Mouse (Mus musculus): ENCODE measurements around the gene Olfr1386.
"Not testable (repeated sequence)": the region's sequence is repeated elsewhere in the genome, so short reads cannot be mapped to it uniquely, and the experiment has no call there.

Gene Olfr1386

DNA sequence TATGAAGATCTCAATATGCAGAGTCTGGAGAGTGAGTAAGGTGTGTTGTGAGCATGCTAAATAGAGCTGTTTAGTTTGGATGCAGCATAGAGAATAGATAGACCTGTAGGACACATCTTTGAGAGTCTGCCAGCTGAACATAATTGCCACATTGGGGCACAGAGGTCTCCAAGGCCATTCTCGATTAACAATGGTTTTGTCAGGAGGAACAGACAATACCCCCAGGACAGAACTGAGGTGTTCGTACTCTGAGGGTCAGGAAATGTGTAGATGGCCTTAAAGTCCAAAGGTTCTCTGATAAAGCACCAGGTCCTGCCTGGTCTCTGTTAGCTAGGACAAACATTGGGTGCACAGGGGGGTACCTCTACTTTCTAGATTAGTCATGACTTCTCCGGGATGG, at the start of gene Olfr1386:
Gene Olfr1386 (plus strand): TSS at position 301 of the 400 bp plus-strand sequence.
- not testable (repeated sequence) for DNase-seq (ENCODE audit: low spot score)

- no peak for DNase-seq (ENCODE audit: low spot score)
Observed at GRCm38 (mm10) chr11:49422767-49423166, 42.1 kb upstream of the Olfr1386 start, which contains the start of gene Olfr1389. TSS of gene Olfr1389 (plus strand) at chr11:49423067.

- DNase-seq (ENCODE audit: low spot score) = no peak
Observed at GRCm38 (mm10) chr11:49425257-49425927, 39.5 kb upstream of the Olfr1386 start.

DNA sequence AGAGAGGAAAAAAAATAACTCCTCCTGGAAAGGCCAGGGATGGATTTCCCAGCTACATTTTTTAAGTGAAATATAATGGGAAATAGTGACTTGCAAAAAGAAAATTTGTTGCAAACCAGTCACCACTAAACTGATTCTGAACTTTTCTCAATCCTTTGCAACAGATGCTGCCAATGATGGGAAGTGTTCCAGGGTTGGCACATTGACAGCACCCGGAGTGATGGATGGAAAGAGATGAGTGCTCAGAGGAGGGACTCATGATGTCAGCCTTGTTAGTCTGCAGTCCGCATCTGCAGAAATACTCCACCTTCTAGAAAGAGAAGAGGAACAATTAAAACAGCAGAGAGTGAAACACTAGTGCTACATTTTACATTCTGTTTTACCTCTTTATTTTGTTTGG, 35.2 kb upstream of the Olfr1386 start:
- no peak for DNase-seq (ENCODE audit: low spot score)

GRCm38 (mm10) chr11:49436411-49436810, 28.4 kb upstream of the Olfr1386 start, which contains the start of gene Olfr1388:
TSS of gene Olfr1388 (plus strand) at chr11:49436624.
- no peak for DNase-seq (ENCODE audit: low spot score)

DNA sequence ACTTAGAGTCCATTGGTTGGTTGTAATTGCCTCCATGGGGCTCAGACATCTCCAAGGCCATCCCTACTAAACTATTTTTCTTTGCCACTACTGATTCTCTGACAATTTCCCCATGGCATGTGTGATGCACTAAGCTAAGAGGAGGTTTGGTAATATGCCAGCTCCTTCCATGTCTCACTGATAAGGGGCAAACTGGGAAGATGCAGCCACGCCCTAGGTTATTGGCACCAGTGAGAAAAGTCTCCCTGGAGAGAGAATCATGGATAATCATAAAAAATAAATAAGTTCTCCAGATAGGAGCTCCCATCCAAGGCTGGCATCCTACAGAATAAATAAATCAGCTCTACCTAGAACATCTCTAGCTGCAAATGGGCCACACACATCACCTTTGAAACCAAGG, 9.8 kb upstream of the Olfr1386 start, which contains the start of gene Olfr1387:
Gene Olfr1387 (plus strand): TSS at position 301 of the 400 bp plus-strand sequence.
- no peak for DNase-seq (ENCODE audit: low spot score)

- DNase-seq (ENCODE audit: low spot score) = no peak
Observed at GRCm38 (mm10) chr11:49485973-49486372, 21.1 kb downstream of the Olfr1386 start.

- not testable (repeated sequence) for DNase-seq (ENCODE audit: low spot score)
Observed at GRCm38 (mm10) chr11:49488770-49489169, 23.9 kb downstream of the Olfr1386 start, which contains the start of gene Olfr1385. TSS of gene Olfr1385 (plus strand) at chr11:49489070.

- DNase-seq (ENCODE audit: low spot score) = no peak
Observed at GRCm38 (mm10) chr11:49518086-49518485, 53.2 kb downstream of the Olfr1386 start.

DNA sequence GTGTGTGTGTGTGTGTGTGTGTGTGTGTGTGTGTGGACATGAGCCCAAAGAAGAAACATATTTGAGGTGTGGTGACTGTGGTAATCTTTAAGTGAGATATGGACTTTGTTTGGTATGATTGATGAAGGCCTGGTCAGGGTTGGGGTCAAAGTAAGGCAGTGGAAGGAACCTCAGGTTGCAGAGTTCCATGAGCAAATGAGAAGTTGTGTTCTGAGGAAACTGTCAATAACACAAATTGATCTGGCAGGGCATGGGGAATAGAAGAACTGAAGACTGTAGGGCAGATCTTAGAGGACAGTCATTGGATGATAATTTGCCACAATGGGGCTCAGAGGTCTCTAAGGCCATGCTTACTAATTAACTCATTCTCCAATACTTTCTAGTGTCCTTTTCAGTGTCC, 54.5 kb downstream of the Olfr1386 start, which contains the start of gene Olfr1383:
Gene Olfr1383 (plus strand): TSS at position 301 of the 400 bp plus-strand sequence.
- no peak for DNase-seq (ENCODE audit: low spot score)
